Mouse (Mus musculus) hindbrain, embryonic 13.5 days (tissue): ENCODE measurements around the gene Dguok. TPM values are rescaled to one million over a fixed set of nuclear protein-coding genes. Genes with fewer than 3 reads are reported as not detected.
A peak's percentile ranks its signal among the peaks of the same experiment; 100 is the strongest.

Experiments
- ATAC-seq: fragments of 200-750 bp; cut with Nextera tagmentation; 2 replicates; pipeline ENCODE4 v1.8.0; 2017; ENCODE audit warnings: moderate TSS enrichment; ENCODE audit not compliant: low FRiP score
- H3K27ac ChIP-seq: fragments of 300-500 bp; sonication (generic); 2 replicates; pipeline ENCODE4 v1.5.1; 2015; ENCODE audit warnings: inconsistent platforms, mild to moderate bottlenecking, moderate library complexity
- H3K27me3 ChIP-seq: fragments of 300-500 bp; sonication (generic); 2 replicates; pipeline ENCODE4 v1.6.1; 2015; ENCODE audit warnings: mild to moderate bottlenecking, inconsistent platforms
- H3K36me3 ChIP-seq: fragments of 300-500 bp; sonication (generic); 2 replicates; pipeline ENCODE4 v1.6.1; 2015; ENCODE audit warnings: mild to moderate bottlenecking, inconsistent platforms
- H3K4me1 ChIP-seq: fragments of 300-500 bp; sonication (generic); replicated peaks from 2 replicates; pipeline ENCODE4 v1.6.1; 2015; ENCODE audit warnings: inconsistent platforms
- H3K4me2 ChIP-seq: fragments of 300-500 bp; sonication (generic); 2 replicates; pipeline ENCODE4 v1.6.1; 2015; ENCODE audit warnings: inconsistent platforms, mild to moderate bottlenecking, moderate library complexity
- H3K4me3 ChIP-seq: fragments of 300-500 bp; sonication (generic); 2 replicates; pipeline ENCODE4 v1.5.1; 2015; ENCODE audit warnings: mild to moderate bottlenecking, inconsistent platforms
- H3K9ac ChIP-seq: fragments of 300-500 bp; sonication (generic); 2 replicates; pipeline ENCODE4 v1.6.1; 2015; ENCODE audit warnings: mild to moderate bottlenecking, inconsistent platforms
- H3K9me3 ChIP-seq: fragments of 300-500 bp; sonication (generic); 2 replicates; pipeline ENCODE4 v1.6.1; 2016; ENCODE audit warnings: inconsistent platforms
- WGBS: fragments of 180-500 bp; shearing (Covaris S2); methylation state at CpG from one replicate; pipeline ENCODE4 v1.1.7; 2015; 5-methylcytosine and 5-hydroxymethylcytosine counted together
- polyA plus RNA-seq: library from polyadenylated mRNA; unstranded; fragments of >200 nt; fragmentation: Nextera tagmentation; extraction: Ambion mirVana; gene quantifications from 2 replicates; pipeline ENCODE4 v1.2.1, GENCODE M21; 2015

Gene Dguok
- polyA plus RNA-seq, 1 experiment from 2014 or later = 69.7 TPM

DNA sequence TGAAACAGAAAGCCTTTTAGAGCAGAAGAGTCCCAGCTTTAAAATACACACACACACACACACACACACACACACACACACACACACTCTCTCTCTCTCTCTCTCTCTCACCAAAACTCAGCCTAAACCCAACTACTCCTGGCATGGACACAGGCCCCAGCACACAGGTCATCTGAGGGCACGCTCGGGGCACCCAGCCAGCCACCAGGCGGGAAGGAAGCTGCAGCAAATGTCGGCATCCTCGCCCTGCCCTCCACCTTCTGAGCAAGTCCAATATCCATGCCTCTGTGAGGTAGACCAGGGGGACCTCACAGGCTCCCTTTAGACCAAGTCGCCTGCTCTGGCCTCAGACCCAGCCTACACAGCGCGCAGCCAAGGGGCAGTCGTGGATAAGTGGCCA lies 33.5 kb downstream of the Dguok start:
- Histone ChIP-seq H3K9me3 (no peaks in the 10 kb centered on the region), H3K36me3 (peaks cover 5% of the 10 kb centered on the region; the same call in 1 of the 2 replicates), H3K4me1 (0 out of 2 replicates have a peak, but pooled peaks cover 4% of the 10 kb centered on the region), H3K27me3 (no peaks in the 10 kb centered on the region), H3K9ac (no peak overlapping the region), H3K27ac (no peak overlapping the region), H3K4me2 (no peak overlapping the region), H3K4me3 (no peak overlapping the region)
- no peak for ATAC-seq
- WGBS = 86% methylated on average over 9 of the region's 9 CpGs

DNA sequence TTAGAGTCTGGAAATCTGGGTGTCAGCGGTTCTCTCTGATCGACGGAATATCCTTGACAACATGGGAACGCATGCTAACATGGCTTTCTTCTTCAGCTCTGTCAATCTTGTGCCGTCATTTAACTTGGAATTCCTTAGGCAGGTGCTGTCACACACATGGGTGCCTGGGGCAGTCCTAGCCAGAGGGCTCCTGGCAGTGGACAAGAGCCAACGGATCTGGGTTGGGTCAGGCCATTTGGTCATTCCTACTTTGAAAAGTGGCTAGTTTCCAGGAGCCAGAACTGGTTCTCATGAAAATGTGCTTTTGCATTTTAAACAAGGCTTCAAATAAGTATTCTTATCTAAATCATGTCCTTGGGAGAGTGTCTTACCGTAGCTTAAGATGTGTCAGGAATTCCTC lies 35.0 kb downstream of the Dguok start:
- H3K9me3 ChIP-seq = no peaks in the 10 kb centered on the region
- H3K4me1 ChIP-seq = 0 out of 2 replicates have a peak, but pooled peaks cover 1% of the 10 kb centered on the region
- no peak overlapping the region for H3K4me3 ChIP-seq
- H3K27ac ChIP-seq = no peak overlapping the region
- WGBS = 90% methylated on average over 7 of the region's 7 CpGs
- no peak overlapping the region for H3K9ac ChIP-seq
- ATAC-seq = no peak
- H3K36me3 ChIP-seq = peaks cover under 1% of the 10 kb centered on the region; the same call in 1 of the 2 replicates
- H3K27me3 ChIP-seq = no peaks in the 10 kb centered on the region
- no peak overlapping the region for H3K4me2 ChIP-seq

DNA sequence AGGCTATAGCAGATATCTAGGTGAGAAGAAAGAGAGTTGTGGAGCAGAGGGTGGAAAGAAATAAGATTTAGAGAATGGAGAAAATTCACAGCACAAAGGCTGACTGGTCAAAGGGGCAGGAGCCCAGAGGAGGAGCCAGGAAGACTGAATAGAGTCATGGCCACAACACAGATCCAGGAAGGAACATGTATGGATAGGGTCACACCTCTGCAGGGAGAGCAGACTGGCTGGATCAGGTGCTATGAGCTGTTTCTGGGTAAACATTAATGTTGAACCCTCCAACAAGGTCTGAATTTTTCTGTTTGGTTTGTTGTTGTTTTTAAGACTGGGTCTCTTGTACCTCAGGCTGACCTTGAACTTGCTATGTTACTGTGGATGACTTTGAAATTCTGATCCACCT lies 42.8 kb downstream of the Dguok start:
- ATAC-seq = no peak
- no peak overlapping the region for H3K9ac ChIP-seq
- no peak overlapping the region for H3K27ac ChIP-seq
- H3K27me3 ChIP-seq = 0 out of 2 replicates have a peak, but pooled peaks cover under 1% of the 10 kb centered on the region
- H3K36me3 ChIP-seq = no peaks in the 10 kb centered on the region
- no peak overlapping the region for H3K4me3 ChIP-seq
- no peaks in the 10 kb centered on the region for H3K4me1 ChIP-seq
- H3K9me3 ChIP-seq = no peaks in the 10 kb centered on the region
- no peak overlapping the region for H3K4me2 ChIP-seq

DNA sequence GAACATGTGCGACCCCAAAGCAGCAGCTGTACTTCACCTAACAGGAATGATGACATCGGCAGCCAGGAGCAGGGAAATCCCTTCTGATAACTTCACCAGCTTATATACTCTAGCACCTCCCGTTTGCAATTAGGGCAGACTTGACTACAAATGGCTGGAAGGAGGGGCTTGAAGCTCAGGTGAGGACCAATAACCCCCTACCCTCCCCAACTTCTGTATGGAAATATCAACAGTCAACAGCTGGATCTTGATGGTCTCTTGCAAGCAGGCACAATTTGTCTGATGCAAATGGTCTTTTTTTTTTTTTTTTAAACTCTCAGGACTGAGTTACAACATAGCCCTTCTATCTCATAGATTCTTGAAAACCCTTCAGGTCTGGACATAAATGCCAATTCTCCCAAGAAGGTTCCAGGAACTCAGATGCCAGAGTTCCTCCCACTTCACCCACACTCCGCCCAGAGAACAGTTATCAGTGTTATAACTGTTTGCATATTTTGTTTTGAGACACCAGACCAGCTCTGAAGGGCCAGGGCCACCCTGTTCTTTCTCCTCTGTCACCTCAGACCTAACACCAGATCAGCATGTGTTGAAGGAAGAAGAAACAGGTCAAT lies 47.6 kb downstream of the Dguok start, which contains the start of gene Tet3:
Gene Tet3 (minus strand): TSS at position 51 of the 611 bp plus-strand sequence.
- H3K9ac ChIP-seq = no peak within 1 kb of the TSS
- no peaks in the 10 kb centered on the region for H3K9me3 ChIP-seq
- WGBS = 87% methylated on average over 4 of the region's 4 CpGs
- H3K4me3 ChIP-seq = no peak within 1 kb of the TSS
- 0 out of 2 replicates have a peak, but pooled peaks cover 4% of the 10 kb centered on the region for H3K27me3 ChIP-seq
- H3K4me2 ChIP-seq = no peak within 1 kb of the TSS
- no peaks in the 10 kb centered on the region for H3K36me3 ChIP-seq
- H3K27ac ChIP-seq = no peak within 1 kb of the TSS
- no peak for ATAC-seq
- H3K4me1 ChIP-seq = peaks cover 28% of the 10 kb centered on the region

DNA sequence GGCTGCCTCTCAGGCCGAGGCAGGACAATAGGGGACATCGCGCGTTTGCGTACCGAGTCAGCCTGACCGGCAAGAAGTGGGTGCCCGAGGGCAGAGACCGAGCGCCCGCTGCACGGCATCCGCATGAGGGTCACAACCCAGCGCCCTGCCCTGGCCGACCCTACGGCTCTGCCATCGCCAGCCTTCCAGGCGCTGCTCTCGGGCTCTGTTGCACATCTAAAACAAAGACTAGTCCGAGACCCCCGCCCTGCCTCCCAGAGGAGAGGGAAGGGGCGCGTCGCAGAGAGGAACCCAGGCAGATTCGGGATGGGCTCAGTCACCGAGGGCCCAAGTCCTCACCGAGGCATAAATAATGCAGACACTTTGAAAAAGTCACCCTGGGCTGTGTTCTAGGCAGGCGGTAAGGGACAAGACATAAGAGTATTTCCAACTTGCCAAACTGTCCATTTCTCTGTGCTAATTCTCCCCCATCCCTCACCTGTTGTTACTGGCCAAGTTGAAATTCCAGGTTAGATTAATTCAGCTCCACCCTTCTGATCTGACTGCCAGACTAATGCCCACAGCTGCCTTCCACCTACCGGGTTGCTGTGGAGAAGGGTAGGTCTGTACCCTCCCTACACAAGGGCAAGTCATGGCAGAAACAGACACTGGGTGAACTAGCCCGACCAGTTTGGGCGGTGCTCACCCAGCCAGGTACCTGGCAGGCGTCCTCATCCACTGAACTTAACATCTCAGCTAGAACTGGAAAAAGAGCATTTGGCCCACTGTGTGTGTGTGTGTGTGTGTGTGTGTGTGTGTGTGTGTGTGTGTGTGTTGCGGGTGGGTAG lies 49.6 kb downstream of the Dguok start:
- 0 out of 2 replicates have a peak, but pooled peaks cover 4% of the 10 kb centered on the region for H3K27me3 ChIP-seq
- H3K9ac ChIP-seq = peak overlapping the region; percentile 96
- H3K4me2 ChIP-seq = peak overlapping the region; percentile 92
- H3K27ac ChIP-seq = peak overlapping the region; percentile 98
- no peaks in the 10 kb centered on the region for H3K36me3 ChIP-seq
- 3% methylated on average over 32 of the region's 33 CpGs for WGBS
- H3K4me1 ChIP-seq = peaks cover 47% of the 10 kb centered on the region
- no peaks in the 10 kb centered on the region for H3K9me3 ChIP-seq
- peak overlapping the region; percentile 82 for H3K4me3 ChIP-seq
- no peak; the same call in 1 of the 2 replicates for ATAC-seq

DNA sequence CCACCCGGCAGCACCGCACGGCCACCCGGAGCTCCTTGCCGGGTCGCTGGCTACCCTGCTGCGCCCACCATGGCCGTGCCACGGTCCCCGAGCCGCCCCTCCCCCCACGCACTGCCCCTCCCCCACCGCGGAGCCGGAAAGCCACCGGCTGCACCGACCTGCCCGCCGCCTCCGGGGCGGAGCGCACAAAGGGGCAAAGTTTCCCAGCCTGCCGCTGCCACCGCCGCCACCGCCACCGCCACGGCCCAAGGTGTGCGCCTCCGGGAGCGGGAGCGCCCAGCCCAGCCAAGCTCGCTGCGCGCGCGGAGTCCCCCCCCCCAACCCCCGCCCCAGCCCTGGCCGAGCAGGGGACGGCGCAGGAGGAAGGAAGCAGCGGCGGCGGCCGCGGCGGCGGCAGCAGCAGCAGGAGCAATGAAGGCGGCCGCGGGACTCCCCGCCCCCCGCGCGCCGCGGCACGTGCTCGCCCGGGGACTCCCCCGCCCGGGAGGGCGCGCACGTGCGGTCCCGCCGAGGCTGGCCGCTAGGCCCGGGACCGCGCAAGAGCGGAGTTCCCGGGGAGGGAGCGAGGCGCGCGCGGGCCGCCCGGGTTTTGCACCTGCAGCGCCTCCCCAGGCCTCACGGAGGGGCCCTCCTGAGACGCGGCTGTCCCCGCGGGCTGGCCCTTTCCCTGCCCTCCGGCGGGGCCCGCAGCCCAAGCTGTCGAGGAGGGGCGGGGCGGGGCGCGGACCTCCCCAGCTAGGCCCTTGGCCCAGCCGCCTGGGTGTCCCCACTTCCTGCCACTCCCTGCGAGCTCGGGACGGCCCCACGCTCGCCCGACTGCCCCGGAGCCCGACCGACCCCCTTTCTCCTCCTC lies 50.4 kb downstream of the Dguok start:
- WGBS = 1% methylated on average over 76 of the region's 105 CpGs
- Histone ChIP-seq H3K4me1 (peaks cover 55% of the 10 kb centered on the region), H3K9ac (peak overlapping the region; percentile 96), H3K27ac (peak overlapping the region; percentile 98), H3K4me3 (peak overlapping the region; percentile 82), H3K36me3 (no peaks in the 10 kb centered on the region), H3K4me2 (peak overlapping the region; percentile 92), H3K9me3 (no peaks in the 10 kb centered on the region), H3K27me3 (0 out of 2 replicates have a peak, but pooled peaks cover 4% of the 10 kb centered on the region)
- ATAC-seq = peak; percentile 79

DNA sequence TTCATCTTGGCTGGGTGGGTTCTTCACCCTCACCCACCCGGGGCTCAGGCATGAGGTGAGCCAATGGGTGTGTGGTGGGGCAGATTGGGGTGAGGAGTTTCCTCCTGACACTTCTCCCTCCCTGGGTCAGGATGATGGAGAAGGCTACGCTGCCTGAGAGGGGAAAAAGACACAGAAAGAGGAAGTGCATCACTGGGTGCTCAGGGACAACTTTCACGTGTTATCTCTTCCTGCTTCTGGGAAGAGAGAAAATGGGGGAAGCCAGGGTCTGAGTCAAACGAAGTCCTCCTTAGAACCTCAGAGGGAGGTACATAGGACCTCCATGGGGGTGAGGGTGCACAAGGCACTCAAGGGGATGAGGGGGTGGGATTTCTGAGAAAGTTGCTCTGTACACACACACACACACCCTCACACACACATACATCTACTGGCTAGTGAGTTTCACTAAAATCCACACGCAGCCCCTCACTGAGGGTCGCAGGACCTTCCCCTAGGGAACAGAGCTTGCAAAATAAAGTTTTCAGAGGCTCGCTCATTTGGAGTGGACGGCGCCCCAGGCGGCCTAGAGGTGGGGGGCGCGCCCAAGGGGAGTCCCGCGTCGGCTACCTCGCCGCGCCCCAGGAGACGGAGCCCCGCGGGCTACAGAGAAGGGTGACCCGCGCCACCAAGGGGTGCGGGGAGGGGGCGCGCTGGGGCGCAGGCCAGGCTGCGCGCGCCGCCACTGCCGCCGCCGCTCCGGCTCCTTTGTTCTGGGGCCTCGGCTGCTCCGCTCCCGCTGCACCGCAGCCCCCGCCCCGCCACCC lies 51.2 kb downstream of the Dguok start:
- Histone ChIP-seq H3K36me3 (no peaks in the 10 kb centered on the region), H3K4me2 (peak overlapping the region; percentile 92), H3K9ac (peak overlapping the region; percentile 96), H3K4me3 (peak overlapping the region; percentile 82), H3K27ac (peak overlapping the region; percentile 98), H3K9me3 (no peaks in the 10 kb centered on the region), H3K27me3 (0 out of 2 replicates have a peak, but pooled peaks cover 4% of the 10 kb centered on the region), H3K4me1 (peaks cover 63% of the 10 kb centered on the region)
- ATAC-seq = peak; percentile 30; the same call in 1 of the 2 replicates
- 1% methylated on average over 25 of the region's 41 CpGs for WGBS

DNA sequence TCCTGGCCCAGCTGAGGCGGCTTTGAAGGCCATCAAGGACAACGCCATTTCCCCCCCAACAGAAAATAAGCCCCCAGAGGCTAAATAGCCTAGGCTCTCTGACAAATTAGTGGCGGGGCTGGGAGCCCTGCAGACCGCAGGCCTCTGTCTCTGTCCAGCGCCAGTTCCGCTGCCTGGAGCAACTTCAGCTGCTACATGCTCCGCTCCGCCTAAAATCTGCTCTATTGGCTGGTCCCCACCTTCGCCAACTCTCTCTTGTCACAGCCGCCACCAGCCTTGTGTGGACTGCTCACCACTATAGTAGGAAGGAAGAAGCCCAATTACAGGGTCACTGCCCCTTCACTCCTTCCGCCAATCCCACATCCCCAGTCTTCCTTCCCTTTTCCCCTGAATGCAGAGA lies 53.1 kb downstream of the Dguok start:
- peaks cover 14% of the 10 kb centered on the region for H3K36me3 ChIP-seq
- no peak for ATAC-seq
- H3K27ac ChIP-seq = 0 out of 2 replicates have a peak overlapping the region, but pooled peaks have one; percentile 98
- H3K4me3 ChIP-seq = peak overlapping the region; percentile 82
- H3K27me3 ChIP-seq = 0 out of 2 replicates have a peak, but pooled peaks cover under 1% of the 10 kb centered on the region
- H3K4me1 ChIP-seq = peaks cover 82% of the 10 kb centered on the region
- peak overlapping the region; percentile 92 for H3K4me2 ChIP-seq
- H3K9me3 ChIP-seq = no peaks in the 10 kb centered on the region
- peak overlapping the region; percentile 96 for H3K9ac ChIP-seq
- 32% methylated on average over 11 of the region's 11 CpGs for WGBS

DNA sequence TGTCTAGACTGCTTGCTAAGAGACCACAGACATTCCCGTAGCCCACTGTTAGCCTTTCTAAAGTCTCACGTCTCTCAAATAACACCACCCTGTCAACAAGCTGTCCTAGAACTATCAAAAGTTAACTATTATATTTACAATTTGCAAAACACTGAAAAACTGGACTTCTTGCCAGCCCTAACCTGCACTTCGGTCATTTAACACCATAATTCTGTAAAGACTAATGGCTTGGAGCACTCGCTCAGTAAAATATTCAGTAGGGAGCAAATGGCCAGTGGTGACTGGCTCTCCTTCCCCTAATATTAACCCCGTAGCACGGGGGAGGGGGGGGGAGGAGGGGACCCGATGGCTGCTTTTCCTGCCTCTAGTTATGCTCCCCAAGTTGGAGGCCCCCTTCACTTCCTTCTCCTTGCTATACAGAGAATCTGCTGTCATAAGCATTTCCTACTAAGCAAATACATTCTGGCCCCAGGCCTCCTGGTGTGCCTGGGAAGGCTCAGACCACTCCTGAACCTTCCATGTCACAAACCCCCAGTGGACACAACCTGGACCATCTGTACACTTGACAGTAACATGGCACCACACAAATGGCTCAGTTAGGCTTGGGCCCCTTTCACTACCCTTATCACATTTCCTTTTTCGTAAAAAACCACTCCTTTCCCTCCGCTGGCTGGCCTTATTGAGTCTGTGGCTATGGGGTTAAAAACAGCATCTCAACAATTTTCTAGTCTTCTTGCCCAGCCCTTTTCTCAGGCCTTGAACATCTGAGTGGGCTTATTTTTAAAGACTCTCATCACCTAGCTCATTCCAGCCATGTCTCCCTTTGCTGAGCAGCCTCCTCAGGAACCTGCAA lies 56.1 kb downstream of the Dguok start:
- ATAC-seq = no peak
- Histone ChIP-seq H3K9ac (0 out of 2 replicates have a peak overlapping the region, but pooled peaks have one; percentile 55), H3K27me3 (no peaks in the 10 kb centered on the region), H3K9me3 (no peaks in the 10 kb centered on the region), H3K36me3 (peaks cover 38% of the 10 kb centered on the region), H3K4me1 (peaks cover 96% of the 10 kb centered on the region), H3K4me2 (peak overlapping the region; percentile 42), H3K27ac (0 out of 2 replicates have a peak overlapping the region, but pooled peaks have one; percentile 35), H3K4me3 (no peak overlapping the region)
- 71% methylated on average over 9 of the region's 9 CpGs for WGBS

DNA sequence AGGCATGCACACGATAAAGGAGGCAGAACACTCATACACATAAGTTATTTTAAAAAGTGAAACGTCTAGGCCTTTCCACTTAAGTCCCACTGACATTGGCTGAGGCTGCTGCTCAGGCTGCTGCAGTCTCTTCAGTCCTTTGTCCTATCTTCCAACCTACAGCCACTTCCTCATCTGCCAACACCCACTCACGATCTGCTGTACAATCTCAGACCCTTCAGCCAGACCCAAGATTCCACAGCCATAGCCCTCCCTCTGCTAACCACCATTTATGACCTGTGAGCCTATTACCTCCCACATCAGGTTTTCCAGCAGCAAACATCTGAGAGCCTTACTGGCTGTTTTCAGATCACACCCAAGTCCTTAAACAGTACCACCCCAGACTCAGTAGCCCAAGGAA lies 57.3 kb downstream of the Dguok start:
- Histone ChIP-seq H3K4me3 (no peak overlapping the region), H3K36me3 (peaks cover 40% of the 10 kb centered on the region), H3K27ac (no peak overlapping the region), H3K9me3 (no peaks in the 10 kb centered on the region), H3K4me1 (peaks cover 97% of the 10 kb centered on the region), H3K4me2 (no peak overlapping the region), H3K27me3 (no peaks in the 10 kb centered on the region), H3K9ac (peak overlapping the region; percentile 35; the same call in 1 of the 2 replicates)
- no peak for ATAC-seq
- WGBS = 77% methylated on average over 3 of the region's 3 CpGs
